Mouse (Mus musculus): ENCODE data around the gene Grb10.

Grb10 gene

DNA sequence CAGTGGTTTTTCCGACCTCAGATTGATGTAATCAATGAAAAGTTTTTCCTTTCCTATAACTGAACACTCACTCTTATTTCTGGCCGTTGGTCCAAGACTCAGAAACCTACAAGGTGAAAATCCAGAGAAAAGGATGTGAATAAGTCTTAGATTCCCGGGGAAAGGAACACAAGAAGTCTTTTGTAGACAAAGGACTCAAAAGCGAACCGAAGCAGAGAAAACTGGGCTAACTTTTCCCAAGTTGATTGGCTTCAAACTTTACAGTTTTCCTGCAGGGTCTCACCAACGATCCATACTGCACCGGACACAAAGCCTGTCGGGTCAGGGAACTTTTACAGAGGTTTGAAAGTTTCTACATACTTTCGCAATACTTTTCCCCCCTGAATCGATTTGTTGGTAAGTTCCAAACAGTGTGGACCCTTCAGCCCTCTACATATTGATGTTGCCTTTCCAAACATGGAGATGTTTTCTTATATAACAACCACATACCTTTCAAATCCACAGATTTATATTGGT lies at the start of gene Grb10:
Gene Grb10, minus strand, starts transcription at position 214 of the 516 bp plus-strand sequence.
- peak in 1 of 2 experiments; percentile 27 for DNase-seq (ENCODE audit: inconsistent age in 2 of 2, low spot score in 1 of 2)

DNA sequence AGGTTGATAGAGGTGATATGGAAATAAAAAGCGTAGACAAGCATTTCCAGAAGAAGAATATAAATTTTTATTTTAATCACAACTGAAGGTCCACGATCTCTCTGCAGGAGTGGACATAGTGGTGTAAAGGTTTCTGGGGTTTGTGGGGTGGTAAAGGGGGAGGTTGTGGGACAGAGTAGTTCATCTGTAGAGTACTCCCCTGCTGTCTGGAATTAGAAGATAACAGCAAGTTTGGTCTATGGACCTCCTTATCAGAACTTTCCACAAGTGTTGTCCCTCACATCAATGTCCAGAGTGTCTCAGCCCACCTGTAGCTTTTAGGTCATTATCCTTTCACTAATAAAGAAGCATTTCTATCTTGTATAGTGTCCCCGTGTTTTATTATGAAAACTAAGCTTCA lies 43.2 kb upstream of the Grb10 start:
- DNase-seq (ENCODE audit: inconsistent age in 2 of 2, low spot score in 1 of 2) = no peak

- peak in 1 of 2 experiments; percentile 31 for DNase-seq (ENCODE audit: inconsistent age in 2 of 2, low spot score in 1 of 2)
Measured at GRCm38 (mm10) chr11:12079231-12079630, 40.7 kb upstream of the Grb10 start.

- no peak for DNase-seq (ENCODE audit: inconsistent age in 2 of 2, low spot score in 1 of 2)
Measured at GRCm38 (mm10) chr11:12075449-12075848, 37.0 kb upstream of the Grb10 start.

DNA sequence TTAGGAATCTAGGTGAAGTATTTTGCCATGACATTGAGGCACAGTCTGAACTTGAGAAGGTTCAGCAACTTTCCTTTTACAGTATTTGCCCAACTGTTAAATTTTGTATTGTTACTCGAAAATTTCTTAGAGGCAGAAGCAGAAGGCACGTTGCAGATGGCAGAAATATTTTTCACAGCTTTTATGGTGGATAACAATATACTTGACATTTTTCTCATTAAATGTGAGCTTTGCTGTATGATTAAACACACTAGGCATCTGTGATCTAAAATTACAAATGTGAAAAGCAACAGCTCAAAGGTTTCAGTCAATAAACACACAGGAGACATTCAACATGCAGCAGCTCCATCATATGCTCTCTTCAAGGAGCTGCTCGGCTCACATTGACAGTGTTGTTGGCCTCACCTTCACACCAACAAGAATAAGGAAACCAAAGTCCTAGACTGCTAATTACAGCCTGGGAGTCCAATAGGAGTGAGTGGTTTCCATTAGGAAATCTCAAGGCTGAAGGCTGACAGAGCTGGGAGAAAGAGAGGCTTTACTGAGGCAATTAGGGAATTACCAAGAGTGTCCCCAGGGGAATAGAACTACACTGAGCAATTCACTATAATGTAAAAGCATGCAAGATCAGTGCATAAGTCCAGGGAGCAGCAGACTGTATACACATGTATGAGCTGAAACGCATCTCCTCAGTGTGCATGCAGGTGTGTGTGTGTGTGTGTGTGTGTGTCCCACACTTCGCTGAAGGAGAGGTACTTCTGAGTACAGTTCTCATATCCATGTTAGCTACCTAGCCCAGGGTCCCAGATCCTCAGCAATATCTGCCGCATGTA lies 35.1 kb upstream of the Grb10 start:
- DNase-seq (ENCODE audit: inconsistent age in 2 of 2, low spot score in 1 of 2) = no peak

DNA sequence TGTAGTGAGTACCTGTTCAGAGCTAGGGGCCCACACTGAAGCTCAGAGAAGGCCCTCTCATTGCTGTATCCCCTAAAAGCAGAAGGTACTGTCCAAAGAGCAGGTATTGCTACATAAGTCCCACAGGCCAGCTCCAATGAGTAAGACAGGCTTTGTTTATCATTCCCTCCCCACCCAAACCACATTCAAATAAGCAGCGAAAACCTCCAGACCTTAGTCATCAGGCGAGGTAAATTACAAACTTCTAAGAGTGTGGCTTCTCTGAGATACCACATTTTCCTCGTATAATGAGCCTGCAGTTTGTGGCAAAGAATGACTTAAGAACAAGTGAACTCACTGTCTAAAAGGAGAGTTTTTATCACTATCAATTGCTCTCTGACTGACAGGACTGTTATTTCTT lies 33.8 kb upstream of the Grb10 start:
- DNase-seq (ENCODE audit: inconsistent age in 2 of 2, low spot score in 1 of 2) = no peak

DNA sequence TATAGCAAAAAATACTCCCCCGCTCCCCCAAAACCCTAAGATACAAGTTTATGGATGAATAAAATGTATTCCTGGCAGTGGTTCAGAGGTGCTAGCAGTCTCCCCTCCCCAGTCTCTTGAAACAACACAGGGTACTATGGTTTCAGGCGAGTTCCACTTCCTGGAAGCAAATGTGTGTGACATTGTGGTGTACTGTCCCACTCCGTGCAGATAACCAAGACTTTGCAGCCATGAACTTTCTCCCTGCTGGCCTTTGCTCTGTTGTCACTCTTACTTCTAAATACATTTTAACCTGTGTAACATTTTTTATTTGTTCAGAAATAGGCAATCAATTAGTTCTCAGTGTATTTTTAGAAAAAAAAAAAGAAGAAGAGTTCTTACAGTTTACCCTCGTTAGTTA lies 20.5 kb upstream of the Grb10 start:
- DNase-seq (ENCODE audit: inconsistent age in 2 of 2, low spot score in 1 of 2) = no peak

DNA sequence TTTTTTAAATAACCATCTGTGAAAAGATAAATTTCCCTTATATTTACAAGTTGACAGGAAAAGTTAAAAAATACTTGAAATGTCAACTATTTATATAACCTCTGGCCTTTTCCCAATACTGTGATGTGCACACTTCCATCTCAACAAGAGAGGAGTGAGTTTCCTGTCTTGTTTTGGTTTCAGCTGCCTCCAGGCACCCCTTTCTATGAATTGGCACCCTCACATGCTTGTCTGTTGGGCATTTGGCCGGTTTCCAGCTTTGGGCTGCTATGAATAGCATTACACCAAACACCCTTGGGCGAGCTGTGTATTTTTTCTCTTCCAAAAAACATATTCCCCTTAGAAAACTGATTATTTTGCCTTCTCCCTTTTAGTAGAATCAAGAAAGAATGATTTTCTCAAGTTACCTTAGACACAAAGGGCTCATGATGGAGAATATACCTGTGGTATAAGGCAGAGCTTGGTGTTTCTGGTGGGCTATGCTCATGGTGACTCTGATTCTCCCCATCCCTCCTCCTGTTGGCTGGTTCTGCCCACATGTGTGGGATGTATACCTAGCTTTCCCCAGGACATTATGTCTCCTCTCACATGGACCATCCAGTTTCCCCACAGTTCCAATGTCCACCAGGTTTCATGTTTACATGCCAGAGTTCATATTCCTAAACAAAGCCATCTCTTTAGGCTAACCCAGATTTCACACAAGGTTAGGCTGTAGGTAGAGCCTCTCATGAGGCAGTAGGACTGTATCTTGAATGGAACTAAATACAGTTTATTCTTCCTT lies 10.3 kb upstream of the Grb10 start:
- no peak for DNase-seq (ENCODE audit: inconsistent age in 2 of 2, low spot score in 1 of 2)

DNA sequence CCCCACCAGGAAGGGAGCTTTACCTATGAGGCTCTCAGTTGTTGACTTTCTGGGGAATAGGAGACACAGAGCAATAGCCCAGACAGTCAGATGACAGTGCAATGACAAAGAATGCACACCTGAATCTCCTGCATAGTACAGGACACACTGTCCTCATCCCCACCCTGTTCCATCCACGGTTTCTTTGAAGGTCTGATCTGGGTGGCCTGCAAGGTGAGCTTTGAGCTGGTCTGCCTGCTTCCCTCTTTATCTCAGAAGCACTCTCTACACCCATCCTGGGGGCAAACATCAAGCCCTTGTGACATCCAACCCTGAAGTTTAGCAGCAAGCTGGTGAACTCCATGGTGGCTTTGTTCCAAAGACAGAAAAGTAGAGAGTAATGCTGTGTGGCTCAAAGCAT lies 9.7 kb upstream of the Grb10 start:
- no peak for DNase-seq (ENCODE audit: inconsistent age in 2 of 2, low spot score in 1 of 2)

- no peak for DNase-seq (ENCODE audit: inconsistent age in 2 of 2, low spot score in 1 of 2)
Measured at GRCm38 (mm10) chr11:12044245-12044644, 5.8 kb upstream of the Grb10 start.

DNA sequence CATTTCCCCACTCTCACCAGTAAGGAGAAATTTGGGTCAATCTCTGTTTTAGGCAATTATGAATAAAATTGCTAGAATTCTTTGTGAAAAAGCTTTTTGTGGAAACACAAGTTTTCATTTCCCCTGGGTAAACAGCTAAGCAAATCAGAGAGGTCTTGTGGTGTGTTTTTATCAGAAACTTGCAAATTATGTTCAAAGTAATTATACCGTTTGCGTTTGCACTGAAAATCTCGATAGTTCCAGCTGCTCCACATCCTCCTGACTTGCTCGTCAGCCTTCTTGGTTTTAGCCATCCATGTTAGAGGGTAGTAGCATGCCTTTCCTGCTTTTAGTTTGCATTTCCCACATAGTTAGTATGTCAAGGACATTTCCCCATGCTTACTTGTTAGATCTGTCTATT lies 3.3 kb upstream of the Grb10 start:
- no peak for DNase-seq (ENCODE audit: inconsistent age in 2 of 2, low spot score in 1 of 2)

GRCm38 (mm10) chr11:12041379-12041778 lies 2.9 kb upstream of the Grb10 start:
- DNase-seq (ENCODE audit: inconsistent age in 2 of 2, low spot score in 1 of 2) = no peak

DNA sequence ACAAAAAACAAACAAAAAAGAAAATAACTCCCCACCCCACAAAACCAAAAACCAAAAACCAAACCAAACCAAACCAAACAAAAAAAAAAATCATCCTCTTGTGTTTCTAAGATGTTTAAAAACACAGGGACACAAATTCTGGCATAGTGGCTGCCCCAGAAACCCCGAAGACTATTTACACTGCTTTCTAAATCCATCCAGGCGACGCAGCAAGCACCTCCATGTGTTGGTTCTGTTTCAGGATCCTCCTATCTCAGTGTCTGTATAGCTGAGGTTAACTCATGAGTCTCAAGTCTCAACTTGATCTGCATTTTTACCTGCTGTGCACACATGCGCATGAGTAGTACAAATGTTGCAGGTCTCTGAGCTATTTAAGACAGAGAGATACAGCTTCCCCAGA lies 1.9 kb upstream of the Grb10 start:
- no peak for DNase-seq (ENCODE audit: inconsistent age in 2 of 2, low spot score in 1 of 2)

GRCm38 (mm10) chr11:12039748-12040147 lies 1.3 kb upstream of the Grb10 start:
- DNase-seq (ENCODE audit: inconsistent age in 2 of 2, low spot score in 1 of 2) = peak in 1 of 2 experiments; percentile 27

GRCm38 (mm10) chr11:12039098-12039497 lies 615 bp upstream of the Grb10 start:
- DNase-seq (ENCODE audit: inconsistent age in 2 of 2, low spot score in 1 of 2) = peak in 1 of 2 experiments; percentile 27

DNA sequence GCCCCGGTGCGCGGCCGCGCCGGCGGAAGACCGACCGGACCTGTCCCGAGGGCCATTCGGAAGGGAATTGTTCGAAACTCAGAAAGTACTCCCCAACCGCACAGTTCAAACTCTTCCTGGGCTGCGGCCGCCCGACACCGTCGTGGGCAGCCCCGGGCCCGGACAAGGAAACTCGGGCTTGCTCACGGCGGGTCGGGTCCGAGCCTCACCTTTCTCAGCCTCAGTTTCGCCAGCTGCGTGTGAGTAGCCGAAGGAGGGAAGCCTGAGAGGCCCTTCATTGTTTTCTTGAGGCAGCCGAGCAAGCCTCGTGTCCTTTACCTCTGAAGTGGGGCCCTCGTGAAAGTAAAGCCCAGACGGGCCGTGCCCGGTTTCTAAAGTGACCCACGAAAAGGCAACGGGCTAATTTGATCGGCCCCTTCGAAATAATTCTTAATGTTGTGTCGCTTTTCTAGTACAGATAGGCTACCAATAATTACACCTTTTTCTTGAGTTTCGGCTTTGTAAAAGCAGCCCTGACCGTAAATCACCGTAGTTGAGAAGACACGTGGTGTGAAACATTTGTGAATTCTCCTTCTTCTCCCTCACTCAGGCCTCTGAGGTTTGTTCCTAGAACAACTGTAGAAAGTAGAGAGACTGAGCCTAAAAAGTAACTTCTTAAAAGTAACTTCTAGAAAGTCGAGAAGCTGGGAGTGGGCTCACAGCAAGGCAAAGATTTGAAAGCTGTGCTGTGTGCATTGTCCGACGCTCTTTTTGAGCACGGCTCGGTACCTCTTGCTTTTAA lies 604 bp downstream of the Grb10 start:
- DNase-seq (ENCODE audit: inconsistent age in 2 of 2, low spot score in 1 of 2) = peak in 1 of 2 experiments; percentile 78

DNA sequence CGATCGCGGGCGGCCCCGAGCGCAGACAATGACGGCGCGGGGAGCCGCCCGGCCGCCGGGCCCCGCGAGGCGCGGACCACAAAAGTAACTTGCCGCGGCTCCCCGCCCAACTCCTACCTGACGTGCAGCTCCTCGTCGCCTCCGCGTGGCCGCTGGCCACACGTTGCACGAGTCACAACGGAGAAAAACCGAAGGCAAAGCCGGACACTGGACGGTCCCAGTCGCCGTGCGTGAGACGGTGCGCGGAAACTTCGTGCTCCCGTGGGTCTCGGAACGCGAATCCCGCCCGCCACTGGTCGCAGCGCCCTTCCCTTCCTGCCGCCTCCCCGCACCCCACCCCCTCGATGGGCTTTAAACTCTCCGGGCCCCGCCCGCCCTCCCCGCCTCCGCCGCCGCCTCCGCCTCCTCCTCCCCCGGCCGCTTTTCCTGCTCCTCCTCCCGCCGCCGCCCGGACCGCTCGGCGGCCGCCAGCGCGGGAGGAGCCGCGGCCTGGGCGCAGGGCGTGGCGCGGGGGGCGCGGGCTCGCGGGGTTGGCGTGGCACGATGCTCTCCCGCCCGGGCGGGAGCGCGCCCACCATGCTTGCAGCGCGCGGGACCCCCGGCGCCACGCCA lies 1.3 kb downstream of the Grb10 start:
- DNase-seq (ENCODE audit: inconsistent age in 2 of 2, low spot score in 1 of 2) = peak; percentile 61 to 87

- DNase-seq (ENCODE audit: inconsistent age in 2 of 2, low spot score in 1 of 2) = peak; percentile 24 to 78
Measured at GRCm38 (mm10) chr11:12035916-12036910, 2.3 kb downstream of the Grb10 start.

DNA sequence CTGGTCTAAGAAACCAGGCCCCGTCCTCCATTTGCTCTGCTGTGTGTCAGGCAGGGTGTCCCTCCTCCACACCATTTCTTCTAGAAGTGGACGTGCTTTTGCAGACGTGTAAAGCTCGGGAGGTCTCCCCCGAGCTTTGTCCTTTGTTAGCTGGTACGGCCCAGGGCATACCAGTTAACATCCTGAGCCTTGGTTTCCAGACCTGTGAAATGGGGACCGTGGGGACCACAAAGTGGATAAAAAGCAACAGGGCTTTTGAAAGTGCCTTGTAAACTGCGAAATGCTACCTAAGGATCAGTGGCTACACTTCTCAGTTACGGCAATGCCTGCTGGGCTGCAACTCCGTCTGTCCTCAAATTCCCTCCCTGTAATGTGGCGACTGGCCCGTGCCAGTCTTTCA lies 3.2 kb downstream of the Grb10 start:
- peak; percentile 16 to 75 for DNase-seq (ENCODE audit: inconsistent age in 2 of 2, low spot score in 1 of 2)

All from adrenal gland, adult (tissue).